Mouse (Mus musculus): ENCODE data around the gene Fam217b. TPM values are rescaled to one million over a fixed set of nuclear protein-coding genes. Genes with fewer than 3 reads are reported as not detected.

Fam217b gene
- polyA plus RNA-seq, 2 experiments, result 3.1 to 5.7 TPM

- Histone ChIP-seq H3K4me1 (ENCODE audit: control insufficient read depth, insufficient read depth, low read length) (peaks cover 9% of the 10 kb centered on the region; the same call in 1 of the 2 replicates), H3K9me3 (ENCODE audit: control insufficient read depth, low read length) (no peaks in the 10 kb centered on the region), H3K27ac (replicated peaks; ENCODE audit: low read depth, low read length) (no peak overlapping the region), H3K9ac (ENCODE audit: low read depth, low read length, severe bottlenecking) (no peak overlapping the region), H3K4me2 (replicated peaks; ENCODE audit: low read depth, low read length, severe bottlenecking) (no peak overlapping the region), H3K27me3 (ENCODE audit: control insufficient read depth, insufficient read depth, low read length) (no peaks in the 10 kb centered on the region), H3K36me3 (ENCODE audit: control insufficient read depth, insufficient read depth, low read length) (peaks cover 6% of the 10 kb centered on the region; the same call in 1 of the 2 replicates), H3K4me3 (replicated peaks; ENCODE audit: low read length) (no peak overlapping the region)
- WGBS, result 83% methylated on average over 9 of the region's 9 CpGs
- ATAC-seq (ENCODE audit: low FRiP score, low read depth) (no peak), DNase-seq (ENCODE audit: low spot score) (no peak)
- TF ChIP-seq POLR2A (IDR thresholded peaks at IDR 0.05; ENCODE audit: borderline replicate concordance, extremely low read depth, insufficient read depth, insufficient read length), result no peak
Measured at GRCm38 (mm10) chr2:178420576-178420975, 6.3 kb downstream of the Fam217b start.

- H3K27me3 ChIP-seq (ENCODE audit: control insufficient read depth, insufficient read depth, low read length), result no peaks in the 10 kb centered on the region
- WGBS, result 32% methylated on average over 6 of the region's 6 CpGs
- no peak for ATAC-seq (ENCODE audit: low FRiP score, low read depth)
- no peak overlapping the region for H3K9ac ChIP-seq (ENCODE audit: low read depth, low read length, severe bottlenecking)
- no peak overlapping the region for H3K4me3 ChIP-seq (replicated peaks; ENCODE audit: low read length)
- H3K4me2 ChIP-seq (replicated peaks; ENCODE audit: low read depth, low read length, severe bottlenecking), result no peak overlapping the region
- H3K36me3 ChIP-seq (ENCODE audit: control insufficient read depth, insufficient read depth, low read length), result peaks cover 6% of the 10 kb centered on the region; the same call in 1 of the 2 replicates
- no peak overlapping the region for H3K27ac ChIP-seq (replicated peaks; ENCODE audit: low read depth, low read length)
- TF ChIP-seq POLR2A (IDR thresholded peaks at IDR 0.05; ENCODE audit: borderline replicate concordance, extremely low read depth, insufficient read depth, insufficient read length), result no peak
- H3K4me1 ChIP-seq (ENCODE audit: control insufficient read depth, insufficient read depth, low read length), result peaks cover 9% of the 10 kb centered on the region; the same call in 1 of the 2 replicates
- no peaks in the 10 kb centered on the region for H3K9me3 ChIP-seq (ENCODE audit: control insufficient read depth, low read length)
- DNase-seq (ENCODE audit: low spot score), result no peak
Measured at GRCm38 (mm10) chr2:178421603-178422002, 7.3 kb downstream of the Fam217b start.

GRCm38 (mm10) chr2:178422186-178422585 lies 7.9 kb downstream of the Fam217b start:
- H3K27ac ChIP-seq (replicated peaks; ENCODE audit: low read depth, low read length), result no peak overlapping the region
- ATAC-seq (ENCODE audit: low FRiP score, low read depth), result no peak
- DNase-seq (ENCODE audit: low spot score), result no peak

GRCm38 (mm10) chr2:178423223-178423622 lies 8.9 kb downstream of the Fam217b start:
- Histone ChIP-seq H3K4me2 (replicated peaks; ENCODE audit: low read depth, low read length, severe bottlenecking) (no peak overlapping the region), H3K36me3 (ENCODE audit: control insufficient read depth, insufficient read depth, low read length) (peaks cover under 1% of the 10 kb centered on the region; the same call in 1 of the 2 replicates), H3K27ac (replicated peaks; ENCODE audit: low read depth, low read length) (no peak overlapping the region), H3K9me3 (ENCODE audit: control insufficient read depth, low read length) (no peaks in the 10 kb centered on the region), H3K9ac (ENCODE audit: low read depth, low read length, severe bottlenecking) (no peak overlapping the region), H3K4me3 (replicated peaks; ENCODE audit: low read length) (no peak overlapping the region), H3K4me1 (ENCODE audit: control insufficient read depth, insufficient read depth, low read length) (peaks cover 9% of the 10 kb centered on the region; the same call in 1 of the 2 replicates), H3K27me3 (ENCODE audit: control insufficient read depth, insufficient read depth, low read length) (no peaks in the 10 kb centered on the region)
- DNase-seq (ENCODE audit: low spot score) (no peak), ATAC-seq (ENCODE audit: low FRiP score, low read depth) (no peak)
- no peak for TF ChIP-seq POLR2A (IDR thresholded peaks at IDR 0.05; ENCODE audit: borderline replicate concordance, extremely low read depth, insufficient read depth, insufficient read length)
- 66% methylated on average over 5 of the region's 5 CpGs for WGBS

More at GRCm38 (mm10) chr2:178422186-178422585, 7.9 kb downstream of the Fam217b start:
- Histone ChIP-seq H3K4me2 (replicated peaks; ENCODE audit: low read depth, low read length, severe bottlenecking) (no peak overlapping the region), H3K9me3 (ENCODE audit: control insufficient read depth, low read length) (no peaks in the 10 kb centered on the region), H3K4me1 (ENCODE audit: control insufficient read depth, insufficient read depth, low read length) (peaks cover 9% of the 10 kb centered on the region; the same call in 1 of the 2 replicates), H3K36me3 (ENCODE audit: control insufficient read depth, insufficient read depth, low read length) (peaks cover 6% of the 10 kb centered on the region; the same call in 1 of the 2 replicates), H3K27me3 (ENCODE audit: control insufficient read depth, insufficient read depth, low read length) (no peaks in the 10 kb centered on the region), H3K9ac (ENCODE audit: low read depth, low read length, severe bottlenecking) (no peak overlapping the region), H3K4me3 (replicated peaks; ENCODE audit: low read length) (no peak overlapping the region)
- TF ChIP-seq POLR2A (IDR thresholded peaks at IDR 0.05; ENCODE audit: borderline replicate concordance, extremely low read depth, insufficient read depth, insufficient read length), result no peak
- WGBS, result 16% methylated on average over 2 of the region's 3 CpGs

- H3K36me3 ChIP-seq (ENCODE audit: control insufficient read depth, insufficient read depth, low read length), result no peaks in the 10 kb centered on the region
- WGBS, result 35% methylated on average over 4 of the region's 4 CpGs
- H3K9me3 ChIP-seq (ENCODE audit: control insufficient read depth, low read length), result no peaks in the 10 kb centered on the region
- no peak overlapping the region for H3K27ac ChIP-seq (replicated peaks; ENCODE audit: low read depth, low read length)
- peaks cover 9% of the 10 kb centered on the region; the same call in 1 of the 2 replicates for H3K4me1 ChIP-seq (ENCODE audit: control insufficient read depth, insufficient read depth, low read length)
- no peak overlapping the region for H3K4me3 ChIP-seq (replicated peaks; ENCODE audit: low read length)
- no peaks in the 10 kb centered on the region for H3K27me3 ChIP-seq (ENCODE audit: control insufficient read depth, insufficient read depth, low read length)
- H3K4me2 ChIP-seq (replicated peaks; ENCODE audit: low read depth, low read length, severe bottlenecking), result no peak overlapping the region
- 0 out of 2 replicates have a peak, but pooled peaks have one; percentile 38 for ATAC-seq (ENCODE audit: low FRiP score, low read depth)
- no peak overlapping the region for H3K9ac ChIP-seq (ENCODE audit: low read depth, low read length, severe bottlenecking)
- TF ChIP-seq POLR2A (IDR thresholded peaks at IDR 0.05; ENCODE audit: borderline replicate concordance, extremely low read depth, insufficient read depth, insufficient read length), result no peak
- DNase-seq (ENCODE audit: low spot score), result peak; percentile 54
Measured at GRCm38 (mm10) chr2:178426229-178426628, 11.9 kb downstream of the Fam217b start.
